Mouse (Mus musculus): Measurements from ENCODE around the gene Vmn2r113.
"Not testable (repeated sequence)": the region's sequence is repeated elsewhere in the genome, so short reads cannot be mapped to it uniquely, and the experiment has no call there.

The Vmn2r113 gene

DNA sequence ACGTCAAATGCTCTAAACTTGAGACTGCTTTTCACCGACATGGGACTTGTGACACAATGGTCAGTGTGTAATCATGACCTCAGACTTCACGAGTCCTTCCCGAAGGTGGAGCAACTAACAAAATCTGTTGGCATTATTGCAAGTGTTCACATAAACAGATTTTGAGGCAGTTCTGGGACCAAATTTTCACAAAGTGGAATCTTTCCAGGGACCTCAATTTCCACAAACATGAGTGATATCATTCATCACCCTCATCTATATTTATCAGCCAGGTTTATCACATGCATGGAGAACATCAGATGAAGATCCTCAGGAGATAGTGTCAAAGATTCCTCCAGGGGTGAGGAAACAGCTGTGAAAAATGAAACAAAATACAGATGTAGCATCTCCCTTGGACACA is at the start of gene Vmn2r113:
Gene Vmn2r113, plus strand, starts transcription at position 301 of the 400 bp plus-strand sequence.
- not testable (repeated sequence) for DNase-seq (ENCODE audit: low spot score)
